Mouse (Mus musculus): ENCODE measurements around the gene Morf4l2. TPM values are rescaled to one million over a fixed set of nuclear protein-coding genes. Genes with fewer than 3 reads are reported as not detected.

Morf4l2 gene
- 302 and 318 TPM in 2 replicates for polyA plus RNA-seq (2015; fragmentation: Nextera tagmentation; extraction: Ambion mirVana)

DNA sequence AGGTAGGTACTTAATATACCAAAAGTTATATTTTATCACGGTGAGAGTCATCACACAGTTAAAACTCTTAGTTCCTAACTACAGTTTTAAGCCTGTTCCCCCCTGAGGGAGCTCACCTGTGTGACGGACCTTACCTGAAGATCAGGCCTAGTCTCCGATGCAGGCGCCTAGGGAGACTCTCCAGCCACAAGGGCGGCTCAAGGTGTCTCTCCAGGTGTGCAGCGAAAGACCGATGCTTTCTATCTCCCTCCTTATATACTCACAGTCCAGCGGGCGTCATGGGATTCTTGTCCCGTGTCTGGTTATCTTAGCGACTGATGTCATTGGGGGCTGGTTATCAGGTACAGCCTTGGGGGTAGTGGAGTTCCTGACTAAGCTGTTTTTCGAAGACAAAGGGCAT, at the start of gene Morf4l2:
Gene Morf4l2 (minus strand): TSS at position 232 of the 400 bp plus-strand sequence.
- H3K9ac ChIP-seq, result peak within 1 kb of the TSS; percentile 67
- peak within 1 kb of the TSS; percentile 60 for H3K4me2 ChIP-seq
- 75% methylated on average over 12 of the region's 12 CpGs for WGBS
- H3K36me3 ChIP-seq, result no peaks in the 10 kb centered on the region
- H3K4me1 ChIP-seq (replicated peaks), result 0 out of 2 replicates have a peak, but pooled peaks cover 4% of the 10 kb centered on the region
- no peaks in the 10 kb centered on the region for H3K9me3 ChIP-seq (replicated peaks)
- H3K27ac ChIP-seq, result peak within 1 kb of the TSS; percentile 95
- H3K27me3 ChIP-seq, result no peaks in the 10 kb centered on the region
- H3K4me3 ChIP-seq, result peak within 1 kb of the TSS; percentile 60
- ATAC-seq (replicated peaks; ENCODE audit: insufficient number of reproducible peaks, insufficient read depth, low FRiP score, low read depth), result no peak

GRCm38 (mm10) chrX:136789446-136789845, 46.0 kb upstream of the Morf4l2 start:
- Histone ChIP-seq H3K36me3 (no peaks in the 10 kb centered on the region), H3K4me1 (replicated peaks) (no peaks in the 10 kb centered on the region), H3K4me3 (no peak overlapping the region), H3K27ac (no peak overlapping the region), H3K27me3 (no peaks in the 10 kb centered on the region; the same call in 1 of the 2 replicates), H3K9ac (no peak overlapping the region), H3K9me3 (replicated peaks) (no peaks in the 10 kb centered on the region), H3K4me2 (no peak overlapping the region)
- ATAC-seq (replicated peaks; ENCODE audit: insufficient number of reproducible peaks, insufficient read depth, low FRiP score, low read depth), result no peak
- 62% methylated on average over 4 of the region's 4 CpGs for WGBS

GRCm38 (mm10) chrX:136780041-136780440, 36.6 kb upstream of the Morf4l2 start, which contains the start of gene Glra4:
Gene Glra4, minus strand, starts transcription at chrX:136780141.
- Histone ChIP-seq H3K27me3 (no peaks in the 10 kb centered on the region; the same call in 1 of the 2 replicates), H3K9me3 (replicated peaks) (no peaks in the 10 kb centered on the region), H3K9ac (no peak within 1 kb of the TSS), H3K4me2 (no peak within 1 kb of the TSS), H3K4me1 (replicated peaks) (no peaks in the 10 kb centered on the region), H3K27ac (no peak within 1 kb of the TSS), H3K36me3 (no peaks in the 10 kb centered on the region), H3K4me3 (no peak within 1 kb of the TSS)
- no peak for ATAC-seq (replicated peaks; ENCODE audit: insufficient number of reproducible peaks, insufficient read depth, low FRiP score, low read depth)
- WGBS, result 75% methylated on average over 3 of the region's 3 CpGs

- H3K27ac ChIP-seq, result no peak overlapping the region
- no peaks in the 10 kb centered on the region for H3K4me1 ChIP-seq (replicated peaks)
- H3K4me2 ChIP-seq, result no peak overlapping the region
- no peaks in the 10 kb centered on the region for H3K9me3 ChIP-seq (replicated peaks)
- H3K9ac ChIP-seq, result no peak overlapping the region
- 48% methylated on average over 2 of the region's 2 CpGs for WGBS
- no peaks in the 10 kb centered on the region for H3K36me3 ChIP-seq
- no peak overlapping the region for H3K4me3 ChIP-seq
- no peaks in the 10 kb centered on the region for H3K27me3 ChIP-seq
- ATAC-seq (replicated peaks; ENCODE audit: insufficient number of reproducible peaks, insufficient read depth, low FRiP score, low read depth), result no peak
Measured at GRCm38 (mm10) chrX:136779262-136779661, 35.8 kb upstream of the Morf4l2 start.

- Histone ChIP-seq H3K4me2 (no peak overlapping the region), H3K4me3 (no peak overlapping the region), H3K27ac (no peak overlapping the region), H3K27me3 (no peaks in the 10 kb centered on the region), H3K9me3 (replicated peaks) (no peaks in the 10 kb centered on the region), H3K36me3 (no peaks in the 10 kb centered on the region), H3K4me1 (replicated peaks) (no peaks in the 10 kb centered on the region), H3K9ac (no peak overlapping the region)
- ATAC-seq (replicated peaks; ENCODE audit: insufficient number of reproducible peaks, insufficient read depth, low FRiP score, low read depth), result no peak
- WGBS, result 67% methylated on average over 3 of the region's 3 CpGs
Measured at GRCm38 (mm10) chrX:136778046-136778445, 34.6 kb upstream of the Morf4l2 start.

GRCm38 (mm10) chrX:136773035-136773434, 29.5 kb upstream of the Morf4l2 start:
- Histone ChIP-seq H3K27me3 (no peaks in the 10 kb centered on the region), H3K9ac (no peak overlapping the region), H3K27ac (no peak overlapping the region), H3K4me3 (no peak overlapping the region), H3K4me1 (replicated peaks) (no peaks in the 10 kb centered on the region), H3K9me3 (replicated peaks) (no peaks in the 10 kb centered on the region), H3K4me2 (no peak overlapping the region), H3K36me3 (no peaks in the 10 kb centered on the region)
- 39% methylated on average over 1 of the region's 1 CpGs for WGBS
- no peak for ATAC-seq (replicated peaks; ENCODE audit: insufficient number of reproducible peaks, insufficient read depth, low FRiP score, low read depth)

GRCm38 (mm10) chrX:136761103-136762074, 17.9 kb upstream of the Morf4l2 start:
- ATAC-seq (replicated peaks; ENCODE audit: insufficient number of reproducible peaks, insufficient read depth, low FRiP score, low read depth), result no peak
- Histone ChIP-seq H3K4me1 (replicated peaks) (no peaks in the 10 kb centered on the region), H3K4me2 (no peak overlapping the region), H3K9me3 (replicated peaks) (no peaks in the 10 kb centered on the region), H3K27ac (no peak overlapping the region), H3K27me3 (no peaks in the 10 kb centered on the region), H3K9ac (no peak overlapping the region), H3K36me3 (peaks cover 3% of the 10 kb centered on the region), H3K4me3 (no peak overlapping the region)
- 65% methylated on average over 11 of the region's 11 CpGs for WGBS

GRCm38 (mm10) chrX:136755464-136755863, 12.0 kb upstream of the Morf4l2 start:
- no peak overlapping the region for H3K27ac ChIP-seq
- H3K4me2 ChIP-seq, result no peak overlapping the region
- no peak overlapping the region for H3K4me3 ChIP-seq
- 87% methylated on average over 3 of the region's 3 CpGs for WGBS
- H3K4me1 ChIP-seq (replicated peaks), result no peaks in the 10 kb centered on the region
- no peaks in the 10 kb centered on the region for H3K9me3 ChIP-seq (replicated peaks)
- no peaks in the 10 kb centered on the region for H3K36me3 ChIP-seq
- H3K9ac ChIP-seq, result no peak overlapping the region
- H3K27me3 ChIP-seq, result no peaks in the 10 kb centered on the region
- no peak for ATAC-seq (replicated peaks; ENCODE audit: insufficient number of reproducible peaks, insufficient read depth, low FRiP score, low read depth)

DNA sequence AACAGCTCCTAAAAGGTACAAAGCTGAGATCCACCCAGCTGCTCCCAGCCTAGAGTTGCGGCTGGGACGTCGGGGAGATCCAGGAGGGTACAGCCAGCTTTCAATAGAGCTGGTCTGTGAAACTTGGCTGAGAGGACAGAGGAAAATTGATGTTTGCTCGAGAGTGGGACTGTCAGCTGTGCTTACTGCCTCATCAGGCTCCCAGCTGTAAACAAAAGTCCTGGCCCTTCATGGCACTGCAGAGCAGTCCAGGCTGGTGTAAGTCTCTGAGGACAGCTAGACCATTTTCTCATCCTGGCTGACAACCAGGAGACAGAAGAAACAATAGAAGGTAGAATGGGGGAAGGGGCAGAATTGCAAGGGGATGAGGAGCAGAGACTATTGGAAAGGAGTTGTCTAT, 5.8 kb upstream of the Morf4l2 start:
- 50% methylated on average over 4 of the region's 4 CpGs for WGBS
- no peak for ATAC-seq (replicated peaks; ENCODE audit: insufficient number of reproducible peaks, insufficient read depth, low FRiP score, low read depth)

DNA sequence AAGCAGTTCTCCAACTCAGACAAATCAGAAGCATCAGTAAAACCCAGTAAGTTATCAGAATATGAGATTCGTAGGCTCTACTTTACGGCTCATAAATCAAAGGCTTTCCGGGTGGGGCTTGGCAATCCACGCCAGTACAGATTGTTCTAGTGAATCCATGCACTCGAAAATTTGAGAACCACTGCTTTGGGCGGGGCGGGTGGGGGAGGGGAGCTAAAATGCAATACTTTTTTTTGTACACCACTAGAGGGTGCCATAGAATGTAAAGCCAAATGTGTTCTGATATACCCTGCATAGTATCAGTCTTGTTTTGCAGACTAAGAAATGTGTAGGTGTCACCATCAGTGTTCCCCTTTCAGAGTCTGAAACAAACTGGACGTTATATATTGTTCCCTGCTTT, 1.2 kb upstream of the Morf4l2 start:
- H3K9ac ChIP-seq, result no peak overlapping the region

More for the DNA sequence above, 5.8 kb upstream of the Morf4l2 start:
- Histone ChIP-seq H3K27ac (no peak overlapping the region), H3K9me3 (replicated peaks) (no peaks in the 10 kb centered on the region), H3K4me2 (no peak overlapping the region), H3K4me3 (no peak overlapping the region), H3K9ac (no peak overlapping the region), H3K4me1 (replicated peaks) (no peaks in the 10 kb centered on the region), H3K36me3 (no peaks in the 10 kb centered on the region), H3K27me3 (no peaks in the 10 kb centered on the region)

DNA sequence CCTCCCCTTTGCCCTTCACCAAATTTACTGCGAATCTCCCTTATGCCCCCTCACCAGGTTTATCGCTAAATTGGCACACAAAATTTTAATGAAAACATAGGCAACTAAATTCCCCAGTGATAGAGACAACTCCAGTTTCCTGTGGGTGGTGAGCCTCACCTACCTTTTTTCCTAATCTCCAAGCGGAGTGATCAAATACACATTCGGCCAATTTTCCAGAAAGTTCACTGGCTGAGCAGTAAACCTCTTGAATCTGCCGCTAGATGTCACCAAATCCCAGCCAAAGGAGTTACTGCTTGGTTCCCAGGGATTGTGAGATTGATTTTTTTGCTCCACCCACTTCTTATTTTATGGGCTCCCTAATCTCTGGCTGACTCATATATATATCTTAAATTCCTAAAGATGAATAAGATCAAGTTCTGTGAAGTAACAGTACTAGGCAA, 808 bp downstream of the Morf4l2 start:
- H3K4me1 ChIP-seq (replicated peaks), result 0 out of 2 replicates have a peak, but pooled peaks cover 4% of the 10 kb centered on the region
- peak overlapping the region; percentile 60 for H3K4me2 ChIP-seq
- WGBS, result 25% methylated on average over 5 of the region's 5 CpGs

More for the DNA sequence above, 1.2 kb upstream of the Morf4l2 start:
- H3K27me3 ChIP-seq, result no peaks in the 10 kb centered on the region
- H3K36me3 ChIP-seq, result no peaks in the 10 kb centered on the region
- no peaks in the 10 kb centered on the region for H3K9me3 ChIP-seq (replicated peaks)
- no peaks in the 10 kb centered on the region for H3K4me1 ChIP-seq (replicated peaks)
- no peak overlapping the region for H3K27ac ChIP-seq
- H3K4me2 ChIP-seq, result no peak overlapping the region
- WGBS, result 63% methylated on average over 8 of the region's 8 CpGs
- no peak overlapping the region for H3K4me3 ChIP-seq
- ATAC-seq (replicated peaks; ENCODE audit: insufficient number of reproducible peaks, insufficient read depth, low FRiP score, low read depth), result no peak

More for the DNA sequence above, 808 bp downstream of the Morf4l2 start:
- H3K9me3 ChIP-seq (replicated peaks), result no peaks in the 10 kb centered on the region
- no peaks in the 10 kb centered on the region for H3K36me3 ChIP-seq
- H3K4me3 ChIP-seq, result peak overlapping the region; percentile 60
- H3K9ac ChIP-seq, result peak overlapping the region; percentile 67
- H3K27ac ChIP-seq, result peak overlapping the region; percentile 95
- no peak for ATAC-seq (replicated peaks; ENCODE audit: insufficient number of reproducible peaks, insufficient read depth, low FRiP score, low read depth)
- no peaks in the 10 kb centered on the region for H3K27me3 ChIP-seq

Data from heart, embryonic 15.5 days (tissue).